Mouse (Mus musculus) left cerebral cortex, adult 2 months (tissue): ENCODE results near the gene Fgd4. TPM values are rescaled to one million over a fixed set of nuclear protein-coding genes. Genes with fewer than 3 reads are reported as not detected.
"Not testable (repeated sequence)": the region's sequence is repeated elsewhere in the genome, so short reads cannot be mapped to it uniquely, and the experiment has no call there.

Experiments
- DNase-seq, 2 experiments: peaks; one replicate each; pipeline ENCODE4 v3.0.0; 2021 to 2022; ENCODE audit warnings: low spot score in 2 of 2, mixed read lengths in 1 of 2; ENCODE audit errors: extremely low spot score in 1 of 2
- H3K27ac ChIP-seq: fragments of 200-600 bp; 2 replicates; pipeline ENCODE4 v1.8.1; 2022
- H3K4me3 ChIP-seq: fragments of 200-600 bp; 2 replicates; pipeline ENCODE4 v1.8.1; 2022
- CTCF ChIP-seq: fragments of 200-600 bp; IDR thresholded peaks from 2 replicates; pipeline ENCODE4 v1.8.1; 2022; ENCODE audit warnings: antibody characterized with exemption, mild to moderate bottlenecking, moderate library complexity
- intact Hi-C: fragments of 180-260 bp; cut with DNase I; formaldehyde crosslinking; loops from one replicate; pipeline ENCODE4 v1.15.1; 2025
- total RNA-seq, 2 experiments: library from RNA; stranded (reverse); gene quantifications; 2 replicates each; pipeline ENCODE4 v1.2.3; 2021

The Fgd4 gene
- total RNA-seq, 2 experiments from 2014 or later = 31.0 to 35.3 TPM

DNA sequence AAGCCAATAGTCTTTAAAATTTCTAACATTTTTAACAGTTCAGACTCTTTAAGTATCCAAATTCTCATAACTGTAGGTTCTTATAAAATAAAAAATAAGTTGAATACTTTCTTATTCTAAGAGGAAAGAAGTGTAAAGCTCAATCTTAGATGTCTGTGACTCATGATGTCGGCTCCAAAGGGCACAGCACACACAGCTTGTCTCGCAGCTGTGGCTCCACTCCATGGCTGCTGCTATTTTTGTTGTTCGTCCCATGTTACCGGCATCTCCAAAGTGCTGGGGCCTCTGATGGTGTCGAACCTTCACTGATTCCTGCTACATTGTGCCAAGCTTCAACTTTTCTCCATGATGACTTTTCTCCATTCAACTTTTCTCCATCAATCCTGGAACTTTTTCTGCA lies 34.1 kb downstream of the Fgd4 start:
- no peak for TF ChIP-seq CTCF
- Histone ChIP-seq H3K4me3 (no peak overlapping the region), H3K27ac (no peak overlapping the region)
- no peak for DNase-seq
- intact Hi-C loops = no loop called here

DNA sequence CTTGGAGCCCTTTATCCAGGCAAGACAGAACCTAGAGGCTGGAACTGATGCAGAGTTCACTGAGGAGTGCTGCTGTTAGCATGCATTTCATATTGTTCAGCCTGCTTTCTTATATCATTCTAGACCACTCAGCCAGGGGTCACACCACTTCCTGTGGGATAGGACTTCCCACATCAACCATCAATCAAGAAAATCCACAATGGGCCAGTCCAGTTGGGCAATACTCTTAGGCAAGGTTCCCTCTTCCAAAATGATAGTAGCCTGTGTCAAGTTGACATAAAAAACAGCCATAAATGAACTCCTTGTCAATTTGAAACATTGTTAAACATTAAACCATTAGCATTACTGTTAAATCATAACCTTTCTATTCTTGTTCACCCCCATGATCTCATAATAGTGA lies 34.6 kb downstream of the Fgd4 start:
- intact Hi-C loops = no loop called here
- no peak for DNase-seq

DNA sequence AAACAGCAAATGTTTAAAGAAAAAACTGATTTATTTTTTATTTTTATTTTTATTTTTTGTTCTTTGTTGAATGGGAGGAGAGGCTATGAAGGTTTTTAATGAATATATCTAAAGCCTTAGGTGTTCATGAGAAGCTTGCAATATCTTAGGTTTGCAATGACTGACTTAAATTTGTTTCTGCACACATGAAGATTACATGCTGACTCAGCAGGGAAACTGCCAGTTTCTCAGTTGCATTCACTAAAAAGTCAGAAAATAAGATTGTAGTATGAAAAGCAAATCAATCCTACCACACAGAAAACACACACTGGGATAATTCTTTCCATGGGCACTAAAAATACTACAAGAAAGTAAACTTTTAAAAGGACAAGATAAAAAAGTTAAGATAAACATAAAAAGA lies 39.6 kb downstream of the Fgd4 start:
- H3K27ac ChIP-seq = no peak overlapping the region
- TF ChIP-seq CTCF = no peak
- intact Hi-C loops = no loop called here
- no peak for DNase-seq
- H3K4me3 ChIP-seq = no peak overlapping the region

More for the DNA sequence above, 34.6 kb downstream of the Fgd4 start:
- Histone ChIP-seq H3K27ac (no peak overlapping the region), H3K4me3 (no peak overlapping the region)
- TF ChIP-seq CTCF = no peak

DNA sequence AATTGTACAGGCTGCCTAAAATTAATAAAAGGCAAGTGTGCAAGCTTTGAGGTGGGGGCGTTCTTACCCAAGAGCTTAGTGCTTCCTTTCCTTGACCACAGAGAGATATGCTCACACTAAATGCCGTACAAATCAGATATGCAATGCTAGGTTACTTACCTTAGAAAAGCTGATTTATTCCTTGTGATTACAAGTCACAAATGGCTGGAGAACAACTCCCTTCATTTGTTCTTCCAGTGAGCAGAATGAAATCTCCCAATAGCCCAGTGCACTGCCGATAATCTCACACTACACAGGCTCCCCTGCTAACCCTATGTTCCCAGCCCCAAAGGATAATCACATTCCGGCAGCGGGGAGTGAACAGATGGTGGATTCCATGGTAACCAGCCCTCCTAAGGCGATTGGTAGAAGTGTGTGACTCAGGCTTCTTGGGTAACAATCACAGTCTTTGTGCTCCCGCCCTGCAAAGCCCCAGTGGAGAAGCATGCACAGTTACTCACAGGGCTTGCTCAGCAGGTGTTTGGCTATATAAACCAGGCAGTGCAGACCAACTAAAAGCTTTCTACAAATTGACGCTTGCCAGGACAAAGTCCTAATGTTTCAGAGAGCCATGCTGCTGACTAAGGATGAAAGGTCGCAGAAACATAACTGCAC lies 40.3 kb downstream of the Fgd4 start:
- peak overlapping the region; percentile 65 for H3K4me3 ChIP-seq
- peak; percentile 79 to 81 for DNase-seq
- TF ChIP-seq CTCF = no peak; the same call in 1 of the 2 replicates
- intact Hi-C loops = loop anchor here (2.0 kb wide), 1 partner anchor 33 kb away; no protein-coding TSS in a partner anchor
- H3K27ac ChIP-seq = peak overlapping the region; percentile 74

DNA sequence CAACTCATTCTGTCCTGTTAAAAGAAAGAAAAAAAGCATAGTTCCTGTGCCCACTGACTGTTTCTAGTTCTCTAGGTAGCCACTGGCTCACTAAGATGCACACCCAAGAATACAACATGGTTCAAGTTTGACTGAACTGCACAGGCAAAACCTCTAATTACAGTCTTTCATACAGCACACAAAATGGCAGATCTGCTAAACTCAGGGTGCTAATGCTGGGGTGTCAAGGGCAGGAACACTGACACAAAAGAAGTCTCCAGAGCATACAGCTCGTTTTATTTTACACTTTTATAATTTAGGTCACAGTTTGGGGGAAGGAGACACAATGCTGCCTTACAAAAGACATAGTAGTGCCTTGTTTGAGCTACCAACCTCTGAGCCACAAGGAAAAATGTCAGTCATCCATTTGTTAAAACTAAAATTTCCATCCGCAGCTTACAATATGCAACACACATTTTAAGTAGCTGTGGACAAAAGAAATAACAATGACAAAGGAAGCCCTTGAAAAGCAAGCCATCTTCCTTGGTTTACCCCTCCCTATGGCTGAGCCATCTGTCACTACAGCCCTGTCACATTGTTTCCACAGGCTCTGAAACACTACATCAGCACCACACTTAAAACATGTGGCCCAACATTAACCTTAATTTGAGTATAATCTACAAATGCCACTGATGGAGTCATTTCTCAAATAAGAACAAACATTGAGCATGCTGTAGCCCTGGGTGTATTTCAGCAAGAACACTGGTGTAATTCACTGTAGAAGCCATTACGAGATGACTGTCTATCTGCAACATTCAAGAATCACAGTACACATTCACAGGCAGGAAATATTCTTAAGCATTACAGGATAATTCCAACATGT lies 41.1 kb downstream of the Fgd4 start:
- intact Hi-C loops = loop anchor here (2.0 kb wide), 1 partner anchor 32 kb away; no protein-coding TSS in a partner anchor

DNA sequence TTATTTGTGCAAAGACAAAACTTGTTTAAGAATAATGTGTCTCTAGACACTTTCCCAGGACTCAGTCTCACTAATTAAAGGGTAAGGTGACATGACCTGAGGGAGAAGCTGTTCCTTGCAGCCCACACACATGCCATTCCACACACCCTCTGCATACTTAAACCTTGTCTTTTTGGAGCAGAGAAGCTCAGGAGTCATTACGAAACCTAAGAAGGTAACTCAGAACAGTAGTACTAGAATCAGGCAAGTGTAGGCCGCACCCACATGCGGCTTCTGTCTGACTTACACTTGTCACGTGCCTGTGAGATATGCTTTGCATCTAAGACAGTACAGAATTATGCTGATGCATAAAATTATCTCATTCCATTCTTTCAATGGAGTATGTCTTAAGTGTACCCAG lies 42.6 kb downstream of the Fgd4 start:
- intact Hi-C loops = loop anchor here (2.0 kb wide), 1 partner anchor 31 kb away; no protein-coding TSS in a partner anchor
- peak in 1 of 2 experiments; percentile 27 for DNase-seq
- Histone ChIP-seq H3K4me3 (peak overlapping the region; percentile 65), H3K27ac (peak overlapping the region; percentile 19; the same call in 1 of the 2 replicates)
- TF ChIP-seq CTCF = no peak

More for the DNA sequence above, 41.1 kb downstream of the Fgd4 start:
- DNase-seq = no peak
- H3K27ac ChIP-seq = peak overlapping the region; percentile 74
- TF ChIP-seq CTCF = no peak
- H3K4me3 ChIP-seq = peak overlapping the region; percentile 65

DNA sequence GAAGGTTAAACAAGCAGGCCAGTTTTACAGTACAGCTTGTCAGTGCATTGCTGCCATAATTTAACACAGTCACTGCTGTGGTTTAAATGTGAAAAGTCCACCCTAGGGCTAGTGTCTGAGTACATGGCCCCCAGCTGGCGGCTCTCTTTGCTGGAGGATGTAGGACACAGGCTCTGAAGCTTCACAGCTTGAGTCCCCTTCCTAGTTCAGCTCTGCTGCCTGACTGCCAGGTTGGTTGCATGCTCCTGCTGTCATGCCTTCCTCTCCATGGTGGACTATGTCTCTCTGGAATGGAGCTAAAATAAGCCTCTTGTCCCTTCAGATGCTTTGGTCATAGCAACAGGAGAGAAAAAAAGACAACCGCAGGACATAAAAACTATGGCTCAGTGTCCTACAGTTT lies 46.3 kb downstream of the Fgd4 start:
- intact Hi-C loops = no loop called here
- no peak overlapping the region for H3K27ac ChIP-seq
- no peak for TF ChIP-seq CTCF
- no peak overlapping the region for H3K4me3 ChIP-seq
- no peak for DNase-seq

DNA sequence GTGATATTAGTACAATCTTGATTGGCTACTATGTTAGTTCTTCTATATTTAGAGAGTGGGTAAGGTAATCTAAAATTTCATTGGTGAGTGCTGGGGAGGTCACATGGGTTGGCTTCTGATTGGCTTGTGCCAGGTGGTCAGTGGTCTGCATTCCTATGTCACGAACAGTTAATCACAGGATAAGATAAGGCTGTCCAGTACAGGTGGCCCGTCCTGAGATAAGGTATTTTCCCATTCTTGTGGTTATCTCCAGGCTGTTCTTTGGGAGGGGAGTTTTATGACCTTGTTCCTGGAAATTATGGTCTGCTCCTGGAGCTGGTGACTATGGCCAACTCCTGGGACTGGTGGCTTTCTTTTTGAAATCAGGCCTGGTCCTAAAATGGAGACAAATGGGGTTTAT lies 48.2 kb downstream of the Fgd4 start:
- no peak for DNase-seq
- Histone ChIP-seq H3K4me3 (no peak overlapping the region), H3K27ac (no peak overlapping the region)
- no peak for TF ChIP-seq CTCF
- intact Hi-C loops = no loop called here

DNA sequence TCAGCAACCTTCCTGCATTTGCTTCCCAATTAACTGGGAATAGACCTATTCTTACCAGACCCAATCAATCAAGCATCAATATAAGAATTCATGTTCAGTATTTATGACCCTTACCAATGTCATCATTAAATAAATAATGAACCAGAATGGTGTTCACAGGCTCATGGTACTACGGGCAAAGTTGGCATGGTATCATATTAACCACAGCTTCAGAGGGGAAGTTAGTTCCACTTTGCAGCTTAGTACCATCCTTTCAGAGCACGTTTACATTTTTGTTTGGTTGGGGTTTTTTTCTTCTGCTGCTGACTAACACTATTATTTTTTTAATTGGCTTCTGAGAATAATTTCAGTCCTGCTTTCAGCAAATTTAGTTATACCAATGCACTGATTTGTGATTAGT lies 51.2 kb downstream of the Fgd4 start:
- Histone ChIP-seq H3K27ac (no peak overlapping the region), H3K4me3 (no peak overlapping the region)
- no peak for DNase-seq
- intact Hi-C loops = no loop called here
- TF ChIP-seq CTCF = no peak

DNA sequence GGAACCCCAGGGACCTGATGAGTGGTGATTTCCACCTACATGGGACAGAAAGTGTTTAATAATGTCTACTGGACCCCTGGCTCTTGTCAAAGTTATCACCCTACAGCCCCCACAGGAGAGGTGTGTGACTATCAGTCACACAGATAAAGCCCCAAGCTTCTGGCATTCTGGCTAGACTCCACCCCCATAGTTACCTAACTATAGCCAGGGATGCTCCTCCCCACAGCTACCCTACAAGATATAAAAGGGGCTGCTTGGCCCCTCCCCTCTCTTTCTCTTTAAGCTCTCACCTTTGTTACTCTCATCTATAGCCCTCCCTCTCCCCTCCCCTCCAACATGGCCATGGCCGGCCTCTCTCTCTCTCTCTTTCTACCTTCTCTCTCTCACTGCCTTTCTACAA lies 53.7 kb downstream of the Fgd4 start:
- Histone ChIP-seq H3K27ac (no peak overlapping the region), H3K4me3 (no peak overlapping the region)

DNA sequence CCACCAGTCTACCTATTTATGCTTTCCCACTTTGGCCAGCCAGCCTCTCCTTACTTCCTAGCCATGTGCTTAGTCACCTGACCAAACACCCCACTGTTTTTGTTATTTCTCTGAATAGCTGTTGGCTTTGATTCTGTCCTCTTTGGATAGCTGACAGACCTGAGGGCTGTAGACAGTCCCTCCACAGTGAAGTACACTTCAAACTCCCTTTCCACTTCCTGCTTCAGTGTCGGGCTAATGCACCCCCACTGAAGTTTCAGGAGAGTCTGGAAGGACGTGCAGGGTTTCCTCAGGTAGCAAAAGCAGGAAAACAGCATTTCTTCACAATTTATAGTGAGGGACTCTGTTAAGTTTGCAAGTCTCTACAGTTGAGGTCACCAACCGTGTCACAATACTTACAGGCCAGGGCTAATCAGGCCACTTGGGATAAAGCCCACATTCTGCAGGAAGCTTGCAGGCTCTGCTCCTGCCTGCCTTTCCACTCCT lies 57.4 kb downstream of the Fgd4 start:
- intact Hi-C loops = no loop called here
- DNase-seq = no peak
- Histone ChIP-seq H3K4me3 (no peak overlapping the region), H3K27ac (peak overlapping the region; percentile 0; the same call in 1 of the 2 replicates)
- no peak for TF ChIP-seq CTCF

More for the DNA sequence above, 53.7 kb downstream of the Fgd4 start:
- intact Hi-C loops = no loop called here
- DNase-seq = no peak
- TF ChIP-seq CTCF = no peak

DNA sequence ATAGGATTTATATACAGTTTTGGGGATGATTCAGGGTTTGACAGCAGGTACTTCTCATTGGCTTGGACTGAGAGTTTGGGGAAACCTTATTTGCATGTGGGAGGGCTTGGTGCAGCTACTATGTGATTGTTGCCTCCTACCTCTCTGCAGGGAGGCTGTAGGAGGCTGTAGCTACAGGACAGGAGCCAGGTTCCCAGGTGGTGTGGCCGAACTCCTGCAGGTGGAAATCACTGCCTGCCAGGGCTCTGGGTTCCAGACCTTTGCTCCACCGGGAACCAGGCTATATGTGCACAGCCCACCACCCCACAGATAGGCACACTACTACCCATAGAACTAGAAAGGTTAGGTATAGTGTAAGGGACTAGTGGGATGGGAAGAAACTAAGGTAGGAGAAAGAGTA lies 61.0 kb downstream of the Fgd4 start:
- intact Hi-C loops, H3K4me3 ChIP-seq, DNase-seq, H3K27ac ChIP-seq: not testable (repeated sequence)
